9 mouse cellular contexts compared by ENCODE assay signal in genomic region chr4:32520628-32521360, GRCm38 (mm10).
DNase-seq lines count a peak whose midpoint lies in the region; ATAC-seq and TF ChIP-seq lines count a peak whose summit lies in the region.
"Had no signal": no experiment of that assay in that cellular context is flagged by ENCODE, and none has a peak within 500 bp of the region (broad histone marks: within the 10 kb centered on the region; RNA-seq: fewer than 3 reads in every experiment).

No protein-coding gene starts in this region.

- H3K27ac ChIP-seq in embryonic facial prominence, embryonic 13.5 days, result peak overlapping the region; percentile 48; the same call in 1 of the 2 replicates
- no peak overlapping the region for H3K27ac ChIP-seq in intestine, embryonic 15.5 days
- peak overlapping the region; percentile 65 for H3K27ac ChIP-seq in lung, postnatal 0 days (ENCODE audit: low read length)
- H3K27ac ChIP-seq: liver, embryonic 13.5 days had no signal

- peak; percentile 41 for DNase-seq in adrenal gland, postnatal 10 days
- DNase-seq in adrenal gland, postnatal 25 days, result no peak
- peak; percentile 89 for DNase-seq in lung, postnatal 0 days (ENCODE audit: low spot score)
- DNase-seq in cerebellum, postnatal 4 days (ENCODE audit: low spot score in 2 of 2), result no peak
- DNase-seq in cerebellum, postnatal 14 days, result no peak
- no peak for DNase-seq in thymus, adult 18-20 months
- DNase-seq: liver, embryonic 13.5 days had no signal

- no peak for TF ChIP-seq CTCF in lung, postnatal 0 days (IDR thresholded peaks at IDR 0.05)

- H3K9me3 ChIP-seq in embryonic facial prominence, embryonic 13.5 days, result no peaks in the 10 kb centered on the region
- H3K9me3 ChIP-seq in intestine, embryonic 15.5 days, result no peaks in the 10 kb centered on the region
- H3K9me3 ChIP-seq in lung, postnatal 0 days (ENCODE audit: low read length), result no peaks in the 10 kb centered on the region
- H3K9me3 ChIP-seq: liver, embryonic 13.5 days had no signal

- 16% methylated on average over 18 of the region's 18 CpGs for WGBS in embryonic facial prominence, embryonic 13.5 days
- 30% methylated on average over 18 of the region's 18 CpGs for WGBS in intestine, embryonic 15.5 days
- WGBS in lung, postnatal 0 days, result 33% methylated on average over 18 of the region's 18 CpGs

- H3K27me3 ChIP-seq in embryonic facial prominence, embryonic 13.5 days, result no peaks in the 10 kb centered on the region
- no peaks in the 10 kb centered on the region for H3K27me3 ChIP-seq in intestine, embryonic 15.5 days (replicated peaks)
- H3K27me3 ChIP-seq in lung, postnatal 0 days (replicated peaks; ENCODE audit: insufficient read depth, low read length), result no peaks in the 10 kb centered on the region
- H3K27me3 ChIP-seq: liver, embryonic 13.5 days had no signal

- H3K4me2 ChIP-seq in embryonic facial prominence, embryonic 13.5 days, result peak overlapping the region; percentile 3; the same call in 1 of the 2 replicates
- peak overlapping the region; percentile 17; the same call in 1 of the 2 replicates for H3K4me2 ChIP-seq in intestine, embryonic 15.5 days (replicated peaks)
- H3K4me2 ChIP-seq in lung, postnatal 0 days (replicated peaks; ENCODE audit: low read depth, low read length), result no peak overlapping the region
- H3K4me2 ChIP-seq: liver, embryonic 13.5 days had no signal

- no peak for ATAC-seq in embryonic facial prominence, embryonic 13.5 days (ENCODE audit: insufficient number of reproducible peaks, insufficient read depth, low FRiP score, low TSS enrichment, low read depth)
- peak; percentile 78 for ATAC-seq in intestine, embryonic 15.5 days
- ATAC-seq in lung, postnatal 0 days, result peak; percentile 72

- no peak overlapping the region for H3K9ac ChIP-seq in embryonic facial prominence, embryonic 13.5 days
- no peak overlapping the region for H3K9ac ChIP-seq in intestine, embryonic 15.5 days
- no peak overlapping the region for H3K9ac ChIP-seq in lung, postnatal 0 days (replicated peaks; ENCODE audit: low read depth)
- H3K9ac ChIP-seq: liver, embryonic 13.5 days had no signal

- peaks cover 50% of the 10 kb centered on the region for H3K4me1 ChIP-seq in embryonic facial prominence, embryonic 13.5 days
- H3K4me1 ChIP-seq in intestine, embryonic 15.5 days (replicated peaks), result peaks cover 7% of the 10 kb centered on the region; the same call in 1 of the 2 replicates
- peaks cover 27% of the 10 kb centered on the region for H3K4me1 ChIP-seq in lung, postnatal 0 days (ENCODE audit: insufficient read depth, low read depth, low read length)

- TF ChIP-seq EP300 in lung, postnatal 0 days (IDR thresholded peaks at IDR 0.05), result peak; percentile 59

- no peaks in the 10 kb centered on the region for H3K36me3 ChIP-seq in embryonic facial prominence, embryonic 13.5 days
- H3K36me3 ChIP-seq in intestine, embryonic 15.5 days, result no peaks in the 10 kb centered on the region
- H3K36me3 ChIP-seq in lung, postnatal 0 days (ENCODE audit: insufficient read depth, low read length), result no peaks in the 10 kb centered on the region
- H3K36me3 ChIP-seq: liver, embryonic 13.5 days had no signal

- no peak overlapping the region for H3K4me3 ChIP-seq in embryonic facial prominence, embryonic 13.5 days
- no peak overlapping the region for H3K4me3 ChIP-seq in intestine, embryonic 15.5 days (replicated peaks)
- no peak overlapping the region for H3K4me3 ChIP-seq in lung, postnatal 0 days (ENCODE audit: low read depth, low read length)
- H3K4me3 ChIP-seq: liver, embryonic 13.5 days had no signal

Comparison
In these comparisons a context has a peak if more than half of its experiments do, and no peak if none do; other contexts are left out.
1. DNase-seq: peak in adrenal gland, postnatal 10 days (single experiment) and lung, postnatal 0 days (single experiment); none in adrenal gland, postnatal 25 days (single experiment), cerebellum, postnatal 4 days (0 of 2), cerebellum, postnatal 14 days (0 of 2) and thymus, adult 18-20 months (0 of 2).